Mouse (Mus musculus): Measurements from ENCODE around the gene Cntnap1.
A peak's percentile ranks its signal among the peaks of the same experiment; 100 is the strongest.

The Cntnap1 gene

DNA sequence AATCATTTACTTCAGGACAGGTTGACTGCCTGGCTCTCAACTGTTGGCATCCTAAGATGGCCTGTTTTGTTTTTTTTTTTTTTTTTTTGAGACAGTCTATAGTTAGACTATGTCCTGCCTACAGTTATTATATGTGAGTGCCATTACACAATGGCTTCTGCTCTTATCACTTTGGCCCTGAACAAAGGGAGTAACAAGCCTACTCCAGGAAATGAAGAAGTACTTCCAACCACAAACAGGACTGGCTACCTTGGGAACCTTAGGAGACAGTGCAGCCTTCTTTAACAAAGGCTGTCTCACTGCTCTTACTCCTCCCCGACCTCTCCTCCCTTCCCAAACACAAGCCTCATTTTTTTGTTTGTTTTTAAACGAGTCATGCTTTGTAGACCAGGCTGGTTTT is 50.5 kb downstream of the Cntnap1 start:
- DNase-seq (ENCODE audit: low spot score), result no peak

DNA sequence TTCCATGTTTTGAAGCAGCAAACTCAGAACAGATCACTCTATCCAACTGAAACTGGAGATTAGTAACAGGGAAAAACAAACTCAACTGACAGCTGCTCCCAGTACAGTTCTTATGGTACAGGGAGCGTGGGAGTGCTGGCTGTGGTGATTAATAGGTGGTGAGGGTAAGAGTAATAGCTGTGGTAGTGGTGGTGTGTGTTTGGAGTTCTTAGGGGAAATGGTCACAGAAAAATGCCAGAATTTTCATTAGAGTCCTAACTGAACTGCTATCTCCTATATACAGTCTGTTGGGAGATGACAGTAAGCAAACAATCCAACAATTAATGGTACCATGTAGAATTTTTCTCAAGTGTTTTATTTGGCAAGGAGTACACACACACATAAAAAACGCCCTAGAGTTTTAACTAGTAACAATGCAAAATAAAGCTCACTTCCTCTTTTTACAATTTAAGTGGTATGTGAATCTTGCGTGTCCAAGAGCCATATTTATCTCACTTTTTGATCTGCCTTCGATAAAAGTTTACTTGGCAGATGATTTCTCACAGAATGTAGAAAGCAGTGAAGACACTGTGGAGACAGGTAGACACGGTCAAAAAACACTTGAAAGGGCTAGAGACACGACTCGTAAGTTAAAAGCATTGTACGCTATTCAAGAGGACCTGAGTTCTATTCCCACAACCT is 51.1 kb downstream of the Cntnap1 start:
- DNase-seq (ENCODE audit: low spot score), result no peak

DNA sequence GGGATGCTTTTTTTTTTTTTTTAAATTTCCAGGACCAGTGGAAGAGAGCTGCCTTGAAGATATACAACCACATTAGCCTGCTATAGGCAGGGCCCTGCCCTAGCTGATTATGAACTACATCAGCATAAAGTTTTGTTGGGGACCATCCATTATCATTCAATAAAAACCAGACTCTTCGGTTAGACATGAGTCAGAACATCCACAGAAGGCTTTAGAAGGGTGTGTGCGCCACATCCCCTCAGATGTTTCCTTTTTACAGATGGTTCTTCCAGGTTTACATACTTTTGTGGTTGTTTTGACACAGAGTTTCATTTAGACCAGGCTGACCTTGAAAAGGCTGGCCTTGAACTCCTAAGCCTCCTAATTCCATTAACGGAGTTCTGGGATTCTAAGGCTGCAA is 54.0 kb downstream of the Cntnap1 start:
- no peak for DNase-seq (ENCODE audit: low spot score)

DNA sequence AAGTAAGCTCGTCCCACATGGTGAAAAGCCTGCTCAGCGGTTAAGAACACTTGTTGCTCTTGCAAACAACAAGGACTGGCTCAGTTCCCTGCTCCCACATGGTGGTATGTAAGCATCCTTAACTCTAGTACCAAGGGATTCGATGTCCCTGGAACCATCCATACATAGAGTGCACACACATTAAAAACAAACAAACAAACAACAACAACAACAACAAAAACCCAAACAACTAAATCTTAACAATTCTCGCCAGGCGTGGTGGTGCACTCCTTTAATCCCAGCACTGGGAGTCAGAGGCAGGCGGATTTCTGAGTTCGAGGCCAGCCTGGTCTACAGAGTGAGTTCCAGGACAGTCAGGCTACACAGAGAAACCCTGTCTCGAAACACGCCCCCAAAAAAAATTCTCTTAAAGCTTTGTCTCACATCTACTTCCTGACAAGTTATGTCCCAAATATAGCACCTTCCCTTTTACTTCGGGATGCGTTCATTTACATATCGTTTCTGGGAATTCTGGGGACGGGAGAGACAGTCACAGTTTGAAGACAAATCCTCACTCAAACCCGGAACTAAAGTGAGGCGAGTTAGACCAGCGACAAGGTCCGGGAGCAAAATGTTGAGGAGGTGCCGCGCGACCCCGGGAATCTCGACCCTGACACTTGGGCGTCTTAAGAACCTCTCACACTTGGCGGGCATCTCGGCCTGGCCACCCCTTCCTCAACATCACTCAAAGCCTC is 55.2 kb downstream of the Cntnap1 start:
- no peak for DNase-seq (ENCODE audit: low spot score)

DNA sequence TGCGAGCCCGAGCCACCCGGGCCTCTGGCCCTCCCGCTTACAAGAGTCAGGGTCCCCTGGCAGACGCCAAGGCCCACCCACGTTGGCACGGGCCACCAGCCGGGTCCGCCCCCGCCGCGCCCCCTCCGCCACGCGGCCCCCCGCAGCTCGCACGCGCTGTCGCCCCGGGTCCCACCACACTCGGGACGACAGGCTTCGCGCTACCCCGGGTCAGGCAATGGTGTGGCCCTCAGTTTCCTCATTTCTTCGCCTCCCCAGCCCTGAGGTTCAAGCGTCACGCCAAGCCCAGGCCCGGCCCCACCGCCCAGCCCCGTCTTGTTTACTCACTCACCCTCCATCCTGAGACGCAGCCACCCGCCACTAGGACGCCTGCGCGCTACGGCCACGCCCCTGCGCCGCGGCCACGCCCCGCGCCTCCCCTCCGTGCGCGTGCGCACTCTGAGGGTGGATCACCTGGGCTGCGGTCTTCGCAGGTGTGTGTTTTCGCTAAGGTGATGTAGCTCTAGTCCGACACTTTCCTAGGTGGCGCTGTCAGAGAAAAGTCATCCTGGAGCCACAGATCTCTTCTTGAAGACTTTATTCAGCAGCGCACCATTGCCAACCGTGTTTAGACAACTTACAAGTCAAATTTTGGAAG is 55.9 kb downstream of the Cntnap1 start, which contains the start of gene Ezh1:
Gene Ezh1, minus strand, starts transcription at position 399 of the 637 bp plus-strand sequence.
- DNase-seq (ENCODE audit: low spot score), result peak; percentile 83

DNA sequence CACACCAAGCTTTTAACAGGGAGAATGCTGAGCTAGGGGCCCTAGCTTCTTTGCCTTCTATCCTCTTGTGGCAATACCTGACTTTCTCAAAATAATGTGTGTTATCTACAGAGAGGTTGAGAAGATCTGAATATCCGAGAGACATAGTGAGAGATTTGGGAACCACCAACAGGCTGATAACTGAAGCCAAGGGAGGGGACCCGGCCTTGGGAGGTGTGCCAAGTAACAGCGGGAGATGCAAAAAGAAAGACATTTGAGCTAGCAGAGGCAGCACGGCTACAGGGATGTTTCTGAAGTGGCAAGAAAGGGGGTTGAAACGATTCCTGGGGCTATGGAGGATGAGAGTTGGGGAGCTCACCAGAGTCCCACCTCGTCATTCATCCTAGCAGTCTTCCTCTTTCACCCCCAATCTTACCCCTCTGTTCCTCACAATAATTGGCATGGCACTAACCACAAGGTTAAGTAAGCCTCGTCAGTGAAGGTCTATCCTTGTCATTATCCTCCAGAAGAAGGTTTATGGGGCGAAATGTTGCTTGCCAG is 59.1 kb downstream of the Cntnap1 start:
- DNase-seq (ENCODE audit: low spot score), result no peak

DNA sequence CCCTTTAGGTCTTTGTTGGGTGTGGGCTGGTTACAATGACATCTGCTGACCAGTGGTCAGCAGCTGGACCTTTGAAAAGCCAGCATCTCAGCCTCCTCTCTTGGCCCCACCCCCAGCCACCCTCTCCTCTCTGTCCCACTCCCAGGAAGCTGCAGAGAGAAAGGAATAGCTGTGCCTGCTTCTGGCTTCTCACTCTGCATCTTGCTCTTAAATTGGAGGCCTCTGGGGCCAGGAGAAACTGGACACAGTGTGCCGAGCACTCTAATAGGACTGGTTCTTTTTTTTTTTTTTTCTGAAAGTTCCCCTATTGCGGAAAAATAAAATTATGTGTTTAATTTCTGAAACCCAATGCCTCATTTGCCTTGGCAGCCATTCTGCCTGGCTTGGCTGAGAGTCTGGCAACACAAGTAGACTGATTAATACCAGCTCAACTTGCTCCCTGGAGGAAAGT is 59.8 kb downstream of the Cntnap1 start:
- DNase-seq (ENCODE audit: low spot score), result no peak

DNA sequence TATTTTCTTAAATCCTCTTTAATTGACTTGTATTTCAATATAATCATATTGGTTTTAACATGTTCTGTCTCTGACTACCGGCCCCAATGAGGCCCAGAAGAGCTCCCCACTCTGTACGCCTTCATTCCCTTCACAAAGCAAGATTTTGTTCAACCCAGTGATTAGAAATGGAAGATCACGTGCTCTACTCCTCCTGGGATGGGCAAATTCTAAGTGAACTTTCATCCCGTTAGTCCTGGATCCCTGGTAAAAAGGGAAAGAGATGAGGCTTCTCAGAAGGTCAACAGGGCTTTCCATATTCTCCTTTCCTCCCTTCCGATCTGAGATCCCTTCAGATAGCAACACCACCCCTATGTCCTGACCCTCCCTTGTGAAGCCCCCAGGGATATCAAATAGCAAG is 60.2 kb downstream of the Cntnap1 start:
- DNase-seq (ENCODE audit: low spot score), result no peak

DNA sequence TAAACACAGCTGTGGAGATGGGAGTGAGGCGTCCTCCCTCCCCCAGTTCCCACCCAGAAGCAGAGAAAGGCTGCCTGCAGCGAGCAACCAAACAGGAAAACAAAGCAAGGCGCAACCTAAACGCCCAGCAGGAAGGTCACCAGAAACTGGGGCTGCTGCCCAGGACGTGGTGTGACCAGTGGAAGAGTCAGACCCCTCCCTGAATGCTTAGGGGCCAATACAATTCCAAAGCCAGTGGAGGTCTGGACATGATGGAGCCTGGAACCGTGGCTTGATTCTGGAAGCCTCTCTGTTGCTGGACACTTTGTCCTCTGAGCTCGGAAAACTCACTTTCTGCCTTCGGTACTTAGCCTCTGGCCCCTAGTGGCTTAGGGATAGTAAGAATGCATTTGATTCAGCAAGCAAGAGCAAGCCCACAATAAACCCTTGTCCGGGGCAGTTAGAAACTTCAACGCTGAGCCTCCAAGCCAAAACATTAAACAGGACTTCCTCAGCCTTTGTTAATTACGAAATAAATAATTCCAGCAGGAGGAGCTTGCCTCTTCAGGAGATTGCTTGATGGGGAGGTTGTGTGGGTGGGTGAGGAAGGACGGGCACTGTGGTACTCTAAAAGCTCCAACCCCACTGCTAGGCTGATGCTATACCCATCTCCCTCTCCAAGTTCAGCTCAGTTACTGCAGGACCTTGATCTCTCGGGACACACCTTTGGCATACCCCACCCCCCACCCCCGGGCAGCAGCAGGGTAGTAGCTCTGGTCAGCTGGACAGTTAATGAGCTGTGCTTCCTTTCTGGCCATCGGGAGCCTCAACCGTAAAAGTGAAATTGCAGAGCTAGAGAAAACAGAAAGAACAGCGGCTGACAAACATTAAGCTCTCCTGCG is 60.9 kb downstream of the Cntnap1 start:
- no peak for DNase-seq (ENCODE audit: low spot score)

DNA sequence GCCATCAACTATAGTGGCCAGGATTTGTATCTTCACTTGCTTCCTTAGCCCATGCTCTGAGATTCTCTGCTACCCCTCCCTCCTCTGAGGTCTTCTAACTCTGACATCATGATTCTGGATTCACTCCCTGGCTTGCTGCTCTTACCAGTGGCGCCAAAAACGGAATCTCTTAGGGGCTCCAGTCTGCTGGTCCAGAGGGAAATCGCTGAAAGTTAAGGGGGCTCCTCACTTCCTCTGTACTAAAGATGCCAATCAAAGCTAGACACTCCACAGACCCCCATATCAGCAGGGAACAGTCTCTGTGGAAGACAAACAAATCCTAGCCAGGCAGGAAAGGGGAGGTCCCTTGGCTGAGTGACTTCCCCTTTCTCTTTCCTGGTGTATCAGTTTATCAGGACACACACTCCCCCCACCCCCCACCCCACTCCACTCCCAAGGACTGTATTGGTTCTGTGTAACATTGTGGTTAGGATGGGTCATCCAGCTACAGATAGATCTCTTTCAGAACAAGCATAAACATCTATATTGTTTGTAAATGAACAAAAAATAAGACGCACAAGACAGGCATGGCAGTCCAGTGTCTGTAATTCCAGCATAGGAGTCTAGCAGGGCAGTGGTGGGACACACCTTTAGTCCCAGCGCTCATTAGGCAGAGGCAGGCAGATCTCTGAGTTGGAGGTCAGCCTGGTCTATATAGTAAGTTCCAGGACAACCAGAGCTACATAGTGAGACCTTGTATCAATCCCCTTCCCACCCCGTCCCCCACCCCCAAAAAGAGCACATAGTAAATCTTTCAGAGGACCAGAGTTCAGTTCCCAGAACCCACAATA is 61.9 kb downstream of the Cntnap1 start:
- no peak for DNase-seq (ENCODE audit: low spot score)

DNA sequence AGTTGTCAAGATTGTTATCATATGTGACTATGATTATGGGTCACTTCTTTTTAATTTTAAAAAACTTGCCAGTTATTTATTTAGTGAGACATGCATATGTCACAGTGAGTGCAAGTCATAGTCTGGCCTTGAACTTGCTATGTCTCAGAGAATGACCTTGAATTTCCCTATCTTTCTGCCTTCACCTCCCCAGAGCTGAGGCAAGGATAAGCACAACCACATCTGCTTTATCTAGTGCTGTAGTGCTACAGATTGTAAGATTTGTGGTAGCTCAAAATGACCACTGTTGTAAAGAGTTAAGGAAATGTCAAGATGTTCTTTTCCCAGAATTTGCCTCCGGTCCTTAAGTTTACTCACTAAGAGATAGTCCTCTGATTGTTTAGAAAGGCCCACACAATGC is 62.9 kb downstream of the Cntnap1 start:
- DNase-seq (ENCODE audit: low spot score), result no peak

DNA sequence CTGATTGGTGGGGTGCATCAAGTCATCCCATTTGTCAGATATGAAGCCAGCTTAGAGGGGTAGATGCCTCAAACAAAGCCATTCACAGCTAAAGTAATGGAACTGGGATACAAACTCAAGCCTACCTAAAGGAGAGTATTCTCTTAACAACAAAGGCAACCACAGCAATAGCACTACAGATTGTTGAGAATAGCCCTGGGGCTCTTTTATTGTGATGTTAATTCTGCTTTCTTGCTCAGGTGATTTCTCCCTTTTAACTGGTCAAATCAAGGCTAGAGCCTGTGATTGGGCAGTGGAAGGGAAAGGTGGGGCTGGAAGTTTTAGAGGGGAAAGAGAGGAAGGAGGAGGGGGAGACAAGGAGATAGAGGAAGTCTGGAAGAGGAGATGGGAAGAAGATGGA is 63.8 kb downstream of the Cntnap1 start:
- no peak for DNase-seq (ENCODE audit: low spot score)

DNA sequence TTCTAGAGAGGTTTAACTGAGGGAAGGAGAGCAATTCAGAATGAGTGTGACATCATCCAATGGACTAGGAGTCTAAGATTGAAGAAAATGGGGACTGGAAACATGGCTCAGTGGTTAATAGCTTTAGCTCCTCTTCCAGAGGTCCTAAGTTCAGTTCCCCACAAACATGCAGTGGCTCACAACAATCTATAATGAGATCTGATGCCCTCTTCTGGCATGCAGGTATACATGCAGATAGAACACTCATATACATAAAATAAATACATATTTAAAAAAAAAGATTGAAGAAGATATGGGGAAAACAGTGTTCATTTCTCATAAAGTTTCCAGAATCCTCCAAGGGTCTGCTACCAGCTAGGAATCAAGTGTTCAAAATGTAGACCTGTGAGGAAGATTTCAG is 65.1 kb downstream of the Cntnap1 start:
- DNase-seq (ENCODE audit: low spot score), result no peak

DNA sequence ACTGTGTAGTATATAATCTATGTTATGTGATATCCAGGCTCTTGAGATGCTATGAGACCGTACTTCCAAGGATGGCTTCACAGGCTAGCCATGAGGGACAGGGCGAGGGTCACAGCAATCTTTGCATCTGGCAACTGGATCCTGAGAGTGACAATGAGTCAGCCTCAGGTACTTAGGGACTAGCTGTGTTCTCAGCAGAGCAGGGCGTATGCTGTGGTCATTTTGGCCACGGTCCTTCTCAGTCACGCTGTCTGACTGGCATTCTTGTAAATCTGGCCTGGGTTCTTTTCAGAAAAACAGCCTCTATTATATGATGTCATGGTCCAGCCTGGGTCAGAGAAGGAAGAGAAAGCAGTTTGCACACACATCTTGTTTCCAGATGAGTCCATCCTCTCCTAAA is 66.5 kb downstream of the Cntnap1 start:
- no peak for DNase-seq (ENCODE audit: low spot score)

DNA sequence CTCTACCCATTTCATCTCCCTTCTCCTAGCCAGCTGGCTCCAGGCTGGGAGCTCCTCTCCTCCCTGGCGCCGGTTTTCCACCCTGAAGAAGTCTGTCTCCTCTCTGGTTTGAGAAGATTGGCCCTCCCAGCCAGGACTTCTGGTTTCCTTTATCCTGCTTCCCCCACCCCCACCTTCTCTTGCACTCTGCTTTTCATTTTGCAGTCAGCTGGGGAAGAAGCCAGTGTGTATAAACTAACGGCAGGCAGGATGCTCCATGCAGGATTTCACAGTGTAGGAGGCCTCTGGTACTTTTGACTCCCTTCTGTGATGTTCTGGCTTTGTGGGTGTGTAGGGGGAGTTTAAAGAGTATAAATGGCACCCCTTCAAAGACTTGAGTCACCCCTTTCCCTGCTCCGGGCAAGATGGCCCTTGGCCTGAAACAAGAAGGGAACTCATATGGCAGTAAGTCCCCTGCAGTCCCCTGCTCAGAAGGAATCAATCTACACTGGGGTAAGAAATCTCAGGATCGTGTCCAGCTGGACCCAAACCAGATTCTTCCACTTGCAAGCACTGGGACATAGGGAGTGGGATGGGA is 67.8 kb downstream of the Cntnap1 start:
- no peak for DNase-seq (ENCODE audit: low spot score)
